Mouse (Mus musculus) myocyte (in vitro differentiated cells): ENCODE results near the gene Olfr12. TPM values are rescaled to one million over a fixed set of nuclear protein-coding genes. Genes with fewer than 3 reads are reported as not detected.
A peak's percentile ranks its signal among the peaks of the same experiment; 100 is the strongest.

Source experiments
- H3K27me3 ChIP-seq: one replicate; pipeline ENCODE4 v1.6.1; 2011; ENCODE audit not compliant: control insufficient read depth, insufficient read depth, insufficient read length
- H3K36me3 ChIP-seq: one replicate; pipeline ENCODE4 v1.6.1; 2011; ENCODE audit not compliant: control insufficient read depth, insufficient read depth
- H3K4me2 ChIP-seq: one replicate; pipeline ENCODE4 v1.6.1; 2011; ENCODE audit warnings: low read depth, control low read depth
- H3K4me3 ChIP-seq: one replicate; pipeline ENCODE4 v1.5.1; 2011; ENCODE audit warnings: mild to moderate bottlenecking, control low read depth, moderate library complexity
- H3K79me2 ChIP-seq: one replicate; pipeline ENCODE4 v1.6.1; 2011; ENCODE audit not compliant: control insufficient read depth, insufficient read depth
- H3ac ChIP-seq: one replicate; pipeline ENCODE4 v1.6.1; 2011; ENCODE audit not compliant: control insufficient read depth, insufficient read length
- CEBPB ChIP-seq: IDR thresholded peaks from 2 replicates; pipeline ENCODE4 v1.6.1; 2011; ENCODE audit warnings: mild to moderate bottlenecking, moderate library complexity; ENCODE audit not compliant: poor library complexity, insufficient read depth, severe bottlenecking
- E2F4 ChIP-seq: IDR thresholded peaks from one replicate; pipeline ENCODE4 v1.6.1; 2011; ENCODE audit warnings: mild to moderate bottlenecking, control low read depth, moderate library complexity; ENCODE audit not compliant: insufficient read depth
- MAX ChIP-seq: IDR thresholded peaks from one replicate; pipeline ENCODE4 v1.6.1; 2011; ENCODE audit warnings: low read depth, mild to moderate bottlenecking, control low read depth
- MYOD1 ChIP-seq, 3 experiments: IDR thresholded peaks; one replicate each; pipeline ENCODE4 v1.6.1; 2011; ENCODE audit warnings: control low read depth in 2 of 3, low read depth in 2 of 3, mild to moderate bottlenecking in 2 of 3, moderate library complexity in 1 of 3; ENCODE audit not compliant: insufficient read length in 2 of 3, control insufficient read depth in 1 of 3
- MYOG ChIP-seq, 3 experiments: IDR thresholded peaks; one replicate each; pipeline ENCODE4 v1.6.1; 2011; ENCODE audit warnings: control low read depth in 2 of 3, low read depth in 2 of 3, mild to moderate bottlenecking in 2 of 3; ENCODE audit not compliant: insufficient read length in 2 of 3, control insufficient read depth in 1 of 3, insufficient read depth in 1 of 3
- POLR2A ChIP-seq: IDR thresholded peaks from one replicate; pipeline ENCODE4 v1.6.1; 2011; ENCODE audit warnings: low read depth, mild to moderate bottlenecking, control low read depth, moderate library complexity; ENCODE audit not compliant: insufficient read length
- POLR2AphosphoS2 ChIP-seq: IDR thresholded peaks from one replicate; pipeline ENCODE4 v1.6.1; 2011; ENCODE audit warnings: low read depth, control low read depth; ENCODE audit not compliant: insufficient read length
- REST ChIP-seq: IDR thresholded peaks from one replicate; pipeline ENCODE4 v1.6.1; 2011; ENCODE audit warnings: mild to moderate bottlenecking, control low read depth, moderate library complexity; ENCODE audit not compliant: insufficient read depth, insufficient read length
- SRF ChIP-seq: IDR thresholded peaks from one replicate; pipeline ENCODE4 v1.6.1; 2011; ENCODE audit warnings: low read depth; ENCODE audit not compliant: control insufficient read depth, insufficient read length
- TCF12 ChIP-seq: IDR thresholded peaks from one replicate; pipeline ENCODE4 v1.6.1; 2011; ENCODE audit warnings: mild to moderate bottlenecking, control low read depth; ENCODE audit not compliant: poor library complexity, insufficient read depth, severe bottlenecking
- TCF3 ChIP-seq: IDR thresholded peaks from one replicate; pipeline ENCODE4 v1.6.1; 2011; ENCODE audit warnings: low read depth, control low read depth; ENCODE audit not compliant: insufficient read length
- USF1 ChIP-seq: IDR thresholded peaks from one replicate; pipeline ENCODE4 v1.6.1; 2011; ENCODE audit warnings: low read depth, mild to moderate bottlenecking, control low read depth, moderate library complexity
- polyA plus RNA-seq: library from polyadenylated mRNA; unstranded; fragments of >200 nt; fragmentation: generic; extraction: Trizol; gene quantifications from one replicate; pipeline ENCODE4 v1.2.1, GENCODE M21; 2012; ENCODE audit warnings: missing spikeins

Olfr12 gene
- polyA plus RNA-seq: not detected

DNA sequence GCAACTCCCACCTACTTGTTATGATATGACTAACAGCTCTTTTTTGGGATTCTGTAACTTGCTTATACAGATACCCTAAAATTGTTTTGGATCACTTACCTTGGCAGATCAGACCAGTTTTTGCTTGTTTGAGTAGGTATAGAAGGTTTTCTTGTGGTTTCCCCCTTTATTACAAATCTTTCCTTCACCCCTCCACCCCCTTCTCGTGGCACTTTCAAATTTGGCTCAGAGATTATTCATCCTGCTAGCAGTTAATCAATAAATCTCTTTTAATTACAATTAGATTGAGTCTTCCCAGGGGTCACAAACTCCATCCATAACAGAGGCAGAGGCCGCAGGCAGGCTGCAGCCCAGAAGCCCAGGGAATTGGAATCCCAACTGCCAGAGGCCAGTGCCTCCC is at the start of gene Olfr12:
Olfr12 (plus strand) TSS at position 301 of the 400 bp plus-strand sequence.
- Histone ChIP-seq H3K36me3 (no peaks in the 10 kb centered on the region), H3K4me3 (no peak within 1 kb of the TSS), H3K27me3 (no peaks in the 10 kb centered on the region), H3K79me2 (no peaks in the 10 kb centered on the region), H3K4me2 (peak within 1 kb of the TSS; percentile 22), H3ac (no peak within 1 kb of the TSS)
- no peak for TF ChIP-seq TCF3
- TF ChIP-seq E2F4: no peak
- no peak for TF ChIP-seq POLR2AphosphoS2
- TF ChIP-seq REST: no peak
- TF ChIP-seq SRF: no peak
- TF ChIP-seq TCF12: no peak
- TF ChIP-seq MYOG (IDR thresholded peaks at IDR 0.05; ENCODE audit: control insufficient read depth in 1 of 3, insufficient read depth in 1 of 3, insufficient read length in 2 of 3, low read depth in 2 of 3): no peak
- no peak for TF ChIP-seq MAX
- no peak for TF ChIP-seq USF1
- no peak for TF ChIP-seq MYOD1 (IDR thresholded peaks at IDR 0.05; ENCODE audit: control insufficient read depth in 1 of 3, insufficient read length in 2 of 3, low read depth in 2 of 3)
- TF ChIP-seq CEBPB: no peak
- TF ChIP-seq POLR2A: no peak

DNA sequence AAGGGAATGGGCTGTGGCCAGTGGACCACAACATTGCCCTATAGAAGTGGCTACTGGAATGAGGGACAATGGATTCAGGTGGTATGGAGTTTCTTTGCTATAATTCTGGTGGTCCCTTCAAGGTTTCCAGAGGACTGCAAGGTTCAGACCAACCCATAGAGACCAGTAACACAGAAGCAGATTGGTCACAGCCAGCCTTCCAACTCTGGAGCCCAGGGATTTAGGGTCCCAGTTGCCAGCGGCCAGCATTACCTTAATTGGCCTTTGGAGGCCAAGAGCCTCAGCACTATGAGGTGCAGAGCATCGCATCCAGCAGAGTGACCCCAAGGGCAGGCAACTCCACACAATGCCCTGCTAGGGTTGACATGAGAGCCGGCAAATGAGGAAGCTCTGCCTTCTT is 46.6 kb upstream of the Olfr12 start, which contains the start of gene Olfr1413:
Olfr1413 (plus strand) TSS at position 301 of the 400 bp plus-strand sequence.
- Histone ChIP-seq H3K4me3 (no peak within 1 kb of the TSS), H3K27me3 (peaks cover 12% of the 10 kb centered on the region), H3K4me2 (no peak within 1 kb of the TSS), H3ac (no peak within 1 kb of the TSS), H3K79me2 (no peaks in the 10 kb centered on the region), H3K36me3 (no peaks in the 10 kb centered on the region)
- TF ChIP-seq POLR2A (no peak), MYOD1 (IDR thresholded peaks at IDR 0.05; ENCODE audit: control insufficient read depth in 1 of 3, insufficient read length in 2 of 3, low read depth in 2 of 3) (no peak), POLR2AphosphoS2 (no peak), SRF (no peak)

DNA sequence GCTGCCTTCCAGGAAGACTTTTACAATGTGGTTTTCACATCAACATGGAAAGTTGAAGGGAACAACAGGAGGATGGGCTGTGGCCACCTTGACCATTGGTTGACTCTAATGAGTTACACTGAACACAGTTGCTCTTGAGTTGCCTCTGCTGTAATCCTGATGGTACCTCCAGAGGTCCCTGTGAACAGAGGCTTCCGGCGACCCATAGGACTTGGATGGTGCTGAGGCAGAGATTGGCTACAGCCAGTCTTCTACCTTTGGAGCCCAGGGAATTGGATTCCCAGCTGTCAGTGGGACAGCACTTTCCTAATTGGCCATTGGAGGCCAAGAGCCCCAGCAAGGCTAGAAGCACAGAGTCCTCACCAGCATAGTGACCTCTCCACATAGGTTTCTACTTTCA is 32.1 kb upstream of the Olfr12 start, which contains the start of gene Olfr1412:
Olfr1412 (plus strand) TSS at position 301 of the 400 bp plus-strand sequence.
- no peak within 1 kb of the TSS for H3K4me2 ChIP-seq
- no peaks in the 10 kb centered on the region for H3K36me3 ChIP-seq
- no peak within 1 kb of the TSS for H3ac ChIP-seq
- no peaks in the 10 kb centered on the region for H3K79me2 ChIP-seq
- TF ChIP-seq POLR2AphosphoS2 (no peak), USF1 (no peak)
- peaks cover 23% of the 10 kb centered on the region for H3K27me3 ChIP-seq
- H3K4me3 ChIP-seq: no peak within 1 kb of the TSS

DNA sequence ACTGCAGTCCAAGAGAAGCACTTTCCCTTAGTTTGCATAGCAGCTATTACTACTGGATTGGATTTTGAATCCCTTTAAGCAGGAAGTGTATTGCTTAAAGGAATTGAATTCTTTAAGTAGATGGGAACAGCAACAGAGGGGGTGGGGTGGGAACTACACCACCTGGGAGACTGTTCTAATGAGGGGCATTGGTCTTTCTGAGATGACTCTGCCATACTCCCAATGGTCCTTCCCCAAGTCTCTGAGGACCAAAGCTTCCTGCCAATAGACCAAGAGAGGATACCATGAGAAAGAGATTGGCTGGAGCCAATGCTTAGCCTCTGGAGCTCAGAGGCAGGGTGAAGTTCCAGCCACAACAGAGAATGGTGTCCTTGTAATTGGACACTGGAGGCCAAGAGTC is 23.5 kb upstream of the Olfr12 start, which contains the start of gene Olfr1411:
Olfr1411 (plus strand) TSS at position 301 of the 400 bp plus-strand sequence.
- Histone ChIP-seq H3ac (no peak within 1 kb of the TSS), H3K79me2 (no peaks in the 10 kb centered on the region), H3K36me3 (no peaks in the 10 kb centered on the region), H3K4me2 (no peak within 1 kb of the TSS), H3K27me3 (peaks cover 37% of the 10 kb centered on the region), H3K4me3 (no peak within 1 kb of the TSS)
- no peak for TF ChIP-seq REST
- TF ChIP-seq MYOG (IDR thresholded peaks at IDR 0.05; ENCODE audit: control insufficient read depth in 1 of 3, insufficient read depth in 1 of 3, insufficient read length in 2 of 3, low read depth in 2 of 3): no peak
- TF ChIP-seq SRF: no peak
- no peak for TF ChIP-seq USF1
- TF ChIP-seq E2F4: no peak
- no peak for TF ChIP-seq POLR2AphosphoS2
- no peak for TF ChIP-seq POLR2A
- no peak for TF ChIP-seq TCF12
- no peak for TF ChIP-seq TCF3
- TF ChIP-seq CEBPB: no peak
- no peak for TF ChIP-seq MYOD1 (IDR thresholded peaks at IDR 0.05; ENCODE audit: control insufficient read depth in 1 of 3, insufficient read length in 2 of 3, low read depth in 2 of 3)
- TF ChIP-seq MAX: no peak

DNA sequence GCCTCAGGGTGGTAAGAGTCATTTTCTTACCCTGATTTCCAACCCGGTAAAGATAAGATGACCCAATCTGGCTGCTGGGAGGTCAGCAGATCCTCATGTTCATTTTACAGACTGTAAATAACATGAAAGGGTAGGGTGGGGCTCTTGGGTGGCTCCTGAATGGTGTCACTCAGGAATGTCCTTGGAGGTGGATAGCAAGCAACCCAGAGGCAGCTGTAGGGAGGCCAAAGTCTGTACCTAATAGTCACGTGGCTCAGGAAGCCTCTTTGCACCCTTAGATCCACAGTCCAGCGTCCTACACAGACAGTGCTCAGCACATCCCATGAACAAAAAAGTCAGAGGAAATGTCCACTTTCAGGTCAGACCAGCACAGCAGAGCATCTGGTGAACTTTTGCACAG is 21.6 kb upstream of the Olfr12 start:
- H3K36me3 ChIP-seq: no peaks in the 10 kb centered on the region
- TF ChIP-seq SRF (no peak), USF1 (no peak), MYOD1 (IDR thresholded peaks at IDR 0.05; ENCODE audit: control insufficient read depth in 1 of 3, insufficient read length in 2 of 3, low read depth in 2 of 3) (no peak), POLR2A (no peak), MYOG (IDR thresholded peaks at IDR 0.05; ENCODE audit: control insufficient read depth in 1 of 3, insufficient read depth in 1 of 3, insufficient read length in 2 of 3, low read depth in 2 of 3) (no peak), MAX (no peak), REST (no peak), TCF12 (no peak), TCF3 (no peak), CEBPB (no peak)
- H3K4me3 ChIP-seq: no peak overlapping the region
- no peaks in the 10 kb centered on the region for H3K79me2 ChIP-seq
- H3ac ChIP-seq: no peak overlapping the region
- peaks cover 37% of the 10 kb centered on the region for H3K27me3 ChIP-seq
- H3K4me2 ChIP-seq: no peak overlapping the region
